Mouse (Mus musculus) cerebellum, postnatal 10 days (tissue): Measurements from ENCODE around the gene Zscan10.

Source experiments
- DNase-seq, 2 experiments: peaks; one replicate each; pipeline ENCODE4 v3.0.0; 2021; ENCODE audit warnings: mixed read lengths in 2 of 2

Gene Zscan10

GRCm38 (mm10) chr17:23653324-23653723 is 52.7 kb downstream of the Zscan10 start:
- DNase-seq = no peak

GRCm38 (mm10) chr17:23654001-23654400 is 53.3 kb downstream of the Zscan10 start:
- DNase-seq = no peak

DNA sequence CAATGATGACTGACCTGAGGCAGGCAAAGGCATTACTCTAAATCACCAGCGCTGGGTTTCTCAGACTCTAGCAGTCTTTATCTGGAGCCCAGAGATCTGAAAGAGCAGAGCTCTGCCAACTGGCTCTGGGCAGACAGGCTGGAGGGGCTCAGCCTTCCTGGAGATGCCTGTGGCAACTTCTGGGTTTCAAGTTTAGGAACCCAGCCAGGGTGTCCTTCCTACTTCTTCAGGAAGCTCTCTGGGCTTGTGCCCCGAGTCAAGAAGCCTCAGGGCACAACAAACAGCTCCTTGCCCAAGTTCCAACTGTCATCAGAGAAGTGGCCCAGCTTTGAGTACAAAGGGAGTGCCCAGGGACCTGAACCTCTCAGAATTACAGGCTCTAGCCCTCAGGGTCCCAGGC is 53.8 kb downstream of the Zscan10 start:
- DNase-seq = no peak

DNA sequence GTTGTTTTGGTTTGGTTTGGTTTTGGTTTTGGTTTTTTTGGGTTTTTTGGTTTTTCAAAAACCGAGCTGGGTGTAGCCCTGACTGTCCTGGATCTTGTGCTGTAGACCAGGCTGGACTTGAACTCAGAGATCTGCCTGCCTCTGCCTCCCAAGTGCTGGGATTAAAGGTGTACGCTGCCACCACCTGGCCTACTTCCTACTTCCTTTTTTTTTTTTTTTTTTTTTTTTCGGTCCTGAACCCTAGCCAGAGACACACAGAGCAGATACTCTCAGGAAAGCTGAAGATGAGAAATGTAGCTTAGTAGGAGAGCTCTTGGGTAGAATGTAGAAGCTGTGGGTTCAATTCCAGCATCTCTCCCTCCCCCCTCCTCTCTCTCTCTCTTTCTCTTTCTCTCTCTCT is 57.8 kb downstream of the Zscan10 start:
- DNase-seq = no peak

- peak; percentile 59 to 74 for DNase-seq
Measured at GRCm38 (mm10) chr17:23660117-23660875, 59.6 kb downstream of the Zscan10 start, which contains the start of gene Bicdl2. TSS of gene Bicdl2 (plus strand) at chr17:23660506.
